Mouse (Mus musculus): Measurements from ENCODE around the gene Crtac1. TPM values are rescaled to one million over a fixed set of nuclear protein-coding genes. Genes with fewer than 3 reads are reported as not detected.

Gene Crtac1
- polyA plus RNA-seq, 1 experiment from 2014 or later, result 78.4 TPM

- peaks cover 5% of the 10 kb centered on the region; the same call in 1 of the 2 replicates for H3K36me3 ChIP-seq (ENCODE audit: control insufficient read depth, insufficient read depth, low read length)
- H3K27ac ChIP-seq (ENCODE audit: low read depth, low read length), result no peak overlapping the region
- 84% methylated on average over 7 of the region's 7 CpGs for WGBS
- no peak overlapping the region for H3K4me2 ChIP-seq (ENCODE audit: low read depth, low read length)
- H3K27me3 ChIP-seq (ENCODE audit: control insufficient read depth, insufficient read depth, low read length), result no peaks in the 10 kb centered on the region
- H3K9ac ChIP-seq (replicated peaks; ENCODE audit: low read depth, low read length), result no peak overlapping the region
- no peaks in the 10 kb centered on the region; the same call in 1 of the 2 replicates for H3K4me1 ChIP-seq (ENCODE audit: control insufficient read depth, insufficient read depth, low read length)
- ATAC-seq (ENCODE audit: low read depth), result no peak
- no peaks in the 10 kb centered on the region for H3K9me3 ChIP-seq (ENCODE audit: control insufficient read depth, low read length)
- H3K4me3 ChIP-seq (ENCODE audit: low read depth, low read length), result no peak overlapping the region
These were observed 160.4 kb downstream of the Crtac1 start for GRCm38 (mm10) chr19:42271182-42271581.

GRCm38 (mm10) chr19:42270119-42270518, 161.5 kb downstream of the Crtac1 start:
- Histone ChIP-seq H3K4me3 (ENCODE audit: low read depth, low read length) (no peak overlapping the region), H3K9me3 (ENCODE audit: control insufficient read depth, low read length) (no peaks in the 10 kb centered on the region), H3K36me3 (ENCODE audit: control insufficient read depth, insufficient read depth, low read length) (peaks cover 9% of the 10 kb centered on the region), H3K27ac (ENCODE audit: low read depth, low read length) (no peak overlapping the region), H3K4me2 (ENCODE audit: low read depth, low read length) (no peak overlapping the region), H3K9ac (replicated peaks; ENCODE audit: low read depth, low read length) (no peak overlapping the region), H3K4me1 (ENCODE audit: control insufficient read depth, insufficient read depth, low read length) (no peaks in the 10 kb centered on the region; the same call in 1 of the 2 replicates), H3K27me3 (ENCODE audit: control insufficient read depth, insufficient read depth, low read length) (no peaks in the 10 kb centered on the region)
- ATAC-seq (ENCODE audit: low read depth), result no peak
- WGBS, result 60% methylated on average over 6 of the region's 6 CpGs

- Histone ChIP-seq H3K9ac (replicated peaks; ENCODE audit: low read depth, low read length) (no peak overlapping the region), H3K27me3 (ENCODE audit: control insufficient read depth, insufficient read depth, low read length) (no peaks in the 10 kb centered on the region), H3K4me2 (ENCODE audit: low read depth, low read length) (peak overlapping the region; percentile 31; the same call in 1 of the 2 replicates), H3K36me3 (ENCODE audit: control insufficient read depth, insufficient read depth, low read length) (peaks cover 10% of the 10 kb centered on the region), H3K27ac (ENCODE audit: low read depth, low read length) (no peak overlapping the region), H3K9me3 (ENCODE audit: control insufficient read depth, low read length) (no peaks in the 10 kb centered on the region), H3K4me3 (ENCODE audit: low read depth, low read length) (no peak overlapping the region), H3K4me1 (ENCODE audit: control insufficient read depth, insufficient read depth, low read length) (no peaks in the 10 kb centered on the region; the same call in 1 of the 2 replicates)
- WGBS, result 2% methylated on average over 19 of the region's 19 CpGs
- ATAC-seq (ENCODE audit: low read depth), result peak; percentile 44; the same call in 1 of the 2 replicates
These were observed 163.2 kb downstream of the Crtac1 start for GRCm38 (mm10) chr19:42268337-42268736.

GRCm38 (mm10) chr19:42263524-42263923, 168.1 kb downstream of the Crtac1 start:
- ATAC-seq (ENCODE audit: low read depth), result no peak
- Histone ChIP-seq H3K9me3 (ENCODE audit: control insufficient read depth, low read length) (no peaks in the 10 kb centered on the region), H3K27me3 (ENCODE audit: control insufficient read depth, insufficient read depth, low read length) (no peaks in the 10 kb centered on the region), H3K9ac (replicated peaks; ENCODE audit: low read depth, low read length) (no peak overlapping the region), H3K36me3 (ENCODE audit: control insufficient read depth, insufficient read depth, low read length) (peaks cover 10% of the 10 kb centered on the region), H3K4me3 (ENCODE audit: low read depth, low read length) (no peak overlapping the region), H3K4me1 (ENCODE audit: control insufficient read depth, insufficient read depth, low read length) (no peaks in the 10 kb centered on the region; the same call in 1 of the 2 replicates), H3K27ac (ENCODE audit: low read depth, low read length) (no peak overlapping the region), H3K4me2 (ENCODE audit: low read depth, low read length) (no peak overlapping the region)
- 61% methylated on average over 3 of the region's 3 CpGs for WGBS

- Histone ChIP-seq H3K4me3 (ENCODE audit: low read depth, low read length) (no peak overlapping the region), H3K4me1 (ENCODE audit: control insufficient read depth, insufficient read depth, low read length) (peaks cover 14% of the 10 kb centered on the region), H3K9ac (replicated peaks; ENCODE audit: low read depth, low read length) (no peak overlapping the region), H3K4me2 (ENCODE audit: low read depth, low read length) (no peak overlapping the region), H3K27ac (ENCODE audit: low read depth, low read length) (no peak overlapping the region), H3K9me3 (ENCODE audit: control insufficient read depth, low read length) (no peaks in the 10 kb centered on the region), H3K27me3 (ENCODE audit: control insufficient read depth, insufficient read depth, low read length) (no peaks in the 10 kb centered on the region), H3K36me3 (ENCODE audit: control insufficient read depth, insufficient read depth, low read length) (peaks cover 4% of the 10 kb centered on the region; the same call in 1 of the 2 replicates)
- 82% methylated on average over 8 of the region's 8 CpGs for WGBS
- no peak for ATAC-seq (ENCODE audit: low read depth)
These were observed 171.1 kb downstream of the Crtac1 start for GRCm38 (mm10) chr19:42260486-42260885.

GRCm38 (mm10) chr19:42258596-42258995, 173.0 kb downstream of the Crtac1 start:
- Histone ChIP-seq H3K36me3 (ENCODE audit: control insufficient read depth, insufficient read depth, low read length) (no peaks in the 10 kb centered on the region), H3K27me3 (ENCODE audit: control insufficient read depth, insufficient read depth, low read length) (no peaks in the 10 kb centered on the region), H3K9ac (replicated peaks; ENCODE audit: low read depth, low read length) (no peak overlapping the region), H3K4me1 (ENCODE audit: control insufficient read depth, insufficient read depth, low read length) (peaks cover 17% of the 10 kb centered on the region), H3K9me3 (ENCODE audit: control insufficient read depth, low read length) (no peaks in the 10 kb centered on the region), H3K27ac (ENCODE audit: low read depth, low read length) (no peak overlapping the region), H3K4me2 (ENCODE audit: low read depth, low read length) (no peak overlapping the region), H3K4me3 (ENCODE audit: low read depth, low read length) (no peak overlapping the region)
- no peak for ATAC-seq (ENCODE audit: low read depth)
- WGBS, result 73% methylated on average over 5 of the region's 5 CpGs

- Histone ChIP-seq H3K36me3 (ENCODE audit: control insufficient read depth, insufficient read depth, low read length) (no peaks in the 10 kb centered on the region), H3K9me3 (ENCODE audit: control insufficient read depth, low read length) (no peaks in the 10 kb centered on the region), H3K4me1 (ENCODE audit: control insufficient read depth, insufficient read depth, low read length) (peaks cover 17% of the 10 kb centered on the region), H3K9ac (replicated peaks; ENCODE audit: low read depth, low read length) (no peak overlapping the region), H3K4me2 (ENCODE audit: low read depth, low read length) (no peak overlapping the region), H3K27me3 (ENCODE audit: control insufficient read depth, insufficient read depth, low read length) (no peaks in the 10 kb centered on the region), H3K4me3 (ENCODE audit: low read depth, low read length) (no peak overlapping the region), H3K27ac (ENCODE audit: low read depth, low read length) (no peak overlapping the region)
- WGBS, result 90% methylated on average over 3 of the region's 3 CpGs
- no peak for ATAC-seq (ENCODE audit: low read depth)
These were observed 173.6 kb downstream of the Crtac1 start for GRCm38 (mm10) chr19:42258031-42258430.

- peak; percentile 5; the same call in 1 of the 2 replicates for ATAC-seq (ENCODE audit: low read depth)
These were observed 174.3 kb downstream of the Crtac1 start for GRCm38 (mm10) chr19:42257241-42257635.

GRCm38 (mm10) chr19:42256611-42257240, 174.9 kb downstream of the Crtac1 start:
- peaks cover 17% of the 10 kb centered on the region for H3K4me1 ChIP-seq (ENCODE audit: control insufficient read depth, insufficient read depth, low read length)
- H3K4me2 ChIP-seq (ENCODE audit: low read depth, low read length), result peak overlapping the region; percentile 71
- peak overlapping the region; percentile 83 for H3K27ac ChIP-seq (ENCODE audit: low read depth, low read length)
- no peaks in the 10 kb centered on the region for H3K27me3 ChIP-seq (ENCODE audit: control insufficient read depth, insufficient read depth, low read length)
- WGBS, result 37% methylated on average over 12 of the region's 12 CpGs
- peak overlapping the region; percentile 72 for H3K4me3 ChIP-seq (ENCODE audit: low read depth, low read length)
- H3K9me3 ChIP-seq (ENCODE audit: control insufficient read depth, low read length), result no peaks in the 10 kb centered on the region
- no peaks in the 10 kb centered on the region for H3K36me3 ChIP-seq (ENCODE audit: control insufficient read depth, insufficient read depth, low read length)
- H3K9ac ChIP-seq (replicated peaks; ENCODE audit: low read depth, low read length), result peak overlapping the region; percentile 82
- ATAC-seq (ENCODE audit: low read depth), result peak; percentile 36; the same call in 1 of the 2 replicates

More at GRCm38 (mm10) chr19:42257241-42257635, 174.3 kb downstream of the Crtac1 start:
- Histone ChIP-seq H3K27ac (ENCODE audit: low read depth, low read length) (peak overlapping the region; percentile 67), H3K27me3 (ENCODE audit: control insufficient read depth, insufficient read depth, low read length) (no peaks in the 10 kb centered on the region), H3K4me3 (ENCODE audit: low read depth, low read length) (peak overlapping the region; percentile 72), H3K9me3 (ENCODE audit: control insufficient read depth, low read length) (no peaks in the 10 kb centered on the region), H3K36me3 (ENCODE audit: control insufficient read depth, insufficient read depth, low read length) (no peaks in the 10 kb centered on the region), H3K4me2 (ENCODE audit: low read depth, low read length) (peak overlapping the region; percentile 71), H3K9ac (replicated peaks; ENCODE audit: low read depth, low read length) (0 out of 2 replicates have a peak overlapping the region, but pooled peaks have one; percentile 82), H3K4me1 (ENCODE audit: control insufficient read depth, insufficient read depth, low read length) (peaks cover 17% of the 10 kb centered on the region)
- WGBS, result 58% methylated on average over 12 of the region's 12 CpGs

Measured in neural tube, embryonic 14.5 days (tissue).